Mouse (Mus musculus): ENCODE results near the gene Gm20721.
"Not testable (repeated sequence)": the region's sequence is repeated elsewhere in the genome, so short reads cannot be mapped to it uniquely, and the experiment has no call there.

Gm20721 gene

GRCm38 (mm10) chr2:174346612-174346998 is at the start of gene Gm20721:
Gm20721 (minus strand) TSS chr2:174346712.
- no peak for DNase-seq (ENCODE audit: low read depth)

GRCm38 (mm10) chr2:174393383-174393782 is 46.9 kb upstream of the Gm20721 start:
- DNase-seq (ENCODE audit: low read depth): no peak

GRCm38 (mm10) chr2:174392554-174392953 is 46.0 kb upstream of the Gm20721 start:
- DNase-seq (ENCODE audit: low read depth): no peak

GRCm38 (mm10) chr2:174391936-174392335 is 45.4 kb upstream of the Gm20721 start:
- no peak for DNase-seq (ENCODE audit: low read depth)

GRCm38 (mm10) chr2:174381021-174381420 is 34.5 kb upstream of the Gm20721 start:
- no peak for DNase-seq (ENCODE audit: low read depth)

- DNase-seq (ENCODE audit: low read depth): no peak
These were observed 20.1 kb upstream of the Gm20721 start for GRCm38 (mm10) chr2:174366571-174366970.

GRCm38 (mm10) chr2:174359656-174360055 is 13.1 kb upstream of the Gm20721 start:
- no peak for DNase-seq (ENCODE audit: low read depth)

GRCm38 (mm10) chr2:174358516-174358915 is 12.0 kb upstream of the Gm20721 start:
- no peak for DNase-seq (ENCODE audit: low read depth)

GRCm38 (mm10) chr2:174346999-174347668 is 622 bp upstream of the Gm20721 start:
- DNase-seq (ENCODE audit: low read depth): not testable (repeated sequence)

GRCm38 (mm10) chr2:174344996-174345395 is 1.5 kb downstream of the Gm20721 start:
- DNase-seq (ENCODE audit: low read depth): no peak

- peak; percentile 91 for DNase-seq (ENCODE audit: low read depth)
These were observed 2.4 kb downstream of the Gm20721 start for GRCm38 (mm10) chr2:174344003-174344655.

- DNase-seq (ENCODE audit: low read depth): no peak
These were observed 2.9 kb downstream of the Gm20721 start for GRCm38 (mm10) chr2:174343566-174343965.

GRCm38 (mm10) chr2:174342793-174343400 is 3.6 kb downstream of the Gm20721 start:
- DNase-seq (ENCODE audit: low read depth): no peak

GRCm38 (mm10) chr2:174340893-174341580 is 5.5 kb downstream of the Gm20721 start:
- DNase-seq (ENCODE audit: low read depth): no peak

- no peak for DNase-seq (ENCODE audit: low read depth)
These were observed 6.2 kb downstream of the Gm20721 start for GRCm38 (mm10) chr2:174340229-174340892.

GRCm38 (mm10) chr2:174339701-174340100 is 6.8 kb downstream of the Gm20721 start:
- DNase-seq (ENCODE audit: low read depth): no peak

GRCm38 (mm10) chr2:174337275-174337674 is 9.2 kb downstream of the Gm20721 start:
- no peak for DNase-seq (ENCODE audit: low read depth)

- DNase-seq (ENCODE audit: low read depth): no peak
These were observed 12.1 kb downstream of the Gm20721 start for GRCm38 (mm10) chr2:174334415-174334814.

GRCm38 (mm10) chr2:174333239-174333890 is 13.1 kb downstream of the Gm20721 start:
- DNase-seq (ENCODE audit: low read depth): no peak

GRCm38 (mm10) chr2:174331282-174332030 is 15.1 kb downstream of the Gm20721 start:
- DNase-seq (ENCODE audit: low read depth): no peak

Data from fibroblast of lung, adult 2 months (primary cell).